Mouse (Mus musculus): ENCODE measurements around the gene Rps6ka5. TPM values are rescaled to one million over a fixed set of nuclear protein-coding genes. Genes with fewer than 3 reads are reported as not detected.

The Rps6ka5 gene
- polyA plus RNA-seq, 1 experiment from 2014 or later: 1.6 TPM

DNA sequence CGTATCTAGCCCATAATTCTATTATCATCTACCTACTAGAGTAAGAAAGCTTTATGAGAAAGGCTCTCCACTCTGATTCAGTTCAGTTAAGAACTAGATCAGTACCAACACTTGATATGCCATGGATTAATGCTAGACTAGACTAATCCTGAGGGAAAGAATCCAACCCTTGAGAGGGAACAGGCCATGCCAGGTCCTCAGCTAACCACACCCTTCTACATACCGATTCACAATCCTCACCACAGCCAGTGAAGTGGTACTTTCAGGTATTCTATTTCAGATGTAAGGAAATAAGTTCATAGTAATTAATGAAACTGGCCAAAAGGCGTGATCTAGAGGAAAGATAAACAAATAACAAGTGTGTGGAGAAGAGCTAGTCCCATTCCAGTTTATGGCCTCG is 70.8 kb downstream of the Rps6ka5 start:
- no peaks in the 10 kb centered on the region; the same call in 1 of the 2 replicates for H3K4me1 ChIP-seq (ENCODE audit: control insufficient read depth, low read depth, low read length)
- H3K4me3 ChIP-seq (ENCODE audit: low read depth, low read length): no peak overlapping the region
- H3K9ac ChIP-seq (ENCODE audit: low read depth, low read length): no peak overlapping the region
- H3K27ac ChIP-seq (ENCODE audit: low read length): no peak overlapping the region
- no peaks in the 10 kb centered on the region for H3K27me3 ChIP-seq (ENCODE audit: control insufficient read depth, insufficient read depth, low read depth, low read length)
- no peaks in the 10 kb centered on the region for H3K9me3 ChIP-seq (replicated peaks; ENCODE audit: control insufficient read depth, low read length)
- no peak overlapping the region for H3K4me2 ChIP-seq (ENCODE audit: low read depth, low read length)
- 62% methylated on average over 4 of the region's 4 CpGs for WGBS (ENCODE audit: insufficient replicate concordance)
- no peak for ATAC-seq (ENCODE audit: low read depth)
- H3K36me3 ChIP-seq (ENCODE audit: control insufficient read depth, insufficient read depth): no peaks in the 10 kb centered on the region

DNA sequence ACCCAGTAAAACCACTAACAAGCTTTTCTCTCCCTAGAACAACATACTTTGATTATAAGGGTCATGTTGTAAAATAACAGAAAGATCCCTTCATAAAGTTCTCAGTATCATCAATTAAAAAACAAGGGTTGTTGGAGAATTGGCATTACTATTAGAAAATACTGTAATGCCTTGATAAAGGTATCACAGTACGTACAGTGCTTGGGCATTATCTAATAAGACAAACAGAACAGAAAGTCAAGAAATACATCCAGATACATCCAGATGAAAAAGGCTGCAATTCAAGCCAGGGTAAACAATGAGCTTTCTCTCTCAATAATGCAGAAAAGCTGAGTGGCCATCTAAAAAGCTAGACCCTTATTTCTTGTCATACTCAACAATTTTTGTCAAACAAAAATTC is 84.8 kb downstream of the Rps6ka5 start:
- Histone ChIP-seq H3K9ac (ENCODE audit: low read depth, low read length) (no peak overlapping the region), H3K4me1 (ENCODE audit: control insufficient read depth, low read depth, low read length) (no peaks in the 10 kb centered on the region), H3K27ac (ENCODE audit: low read length) (no peak overlapping the region), H3K4me3 (ENCODE audit: low read depth, low read length) (no peak overlapping the region), H3K36me3 (ENCODE audit: control insufficient read depth, insufficient read depth) (no peaks in the 10 kb centered on the region), H3K4me2 (ENCODE audit: low read depth, low read length) (no peak overlapping the region), H3K9me3 (replicated peaks; ENCODE audit: control insufficient read depth, low read length) (no peaks in the 10 kb centered on the region), H3K27me3 (ENCODE audit: control insufficient read depth, insufficient read depth, low read depth, low read length) (no peaks in the 10 kb centered on the region)
- ATAC-seq (ENCODE audit: low read depth): no peak
- WGBS (ENCODE audit: insufficient replicate concordance): 30% methylated on average over 1 of the region's 1 CpGs

DNA sequence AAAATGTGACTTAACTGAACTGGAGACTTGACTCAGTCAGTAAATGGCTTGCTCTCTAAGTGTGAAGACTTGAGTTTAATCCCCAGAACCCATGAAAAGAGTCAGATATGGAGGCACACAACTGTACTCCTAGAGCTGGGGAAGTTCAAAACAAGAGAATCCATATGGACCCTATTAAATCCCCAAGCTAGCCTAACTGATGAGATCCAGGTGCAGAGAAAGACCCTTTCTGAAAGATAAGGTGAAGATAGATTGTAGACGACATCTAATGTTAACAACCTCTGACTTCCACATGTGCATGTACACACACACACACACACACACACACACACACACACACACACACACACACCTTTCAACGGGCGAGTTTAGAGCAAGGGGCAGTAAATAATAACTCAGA is 86.1 kb downstream of the Rps6ka5 start:
- no peak overlapping the region for H3K4me3 ChIP-seq (ENCODE audit: low read depth, low read length)
- H3K9me3 ChIP-seq (replicated peaks; ENCODE audit: control insufficient read depth, low read length): no peaks in the 10 kb centered on the region
- 58% methylated on average over 3 of the region's 3 CpGs for WGBS (ENCODE audit: insufficient replicate concordance)
- no peak overlapping the region for H3K27ac ChIP-seq (ENCODE audit: low read length)
- H3K4me1 ChIP-seq (ENCODE audit: control insufficient read depth, low read depth, low read length): no peaks in the 10 kb centered on the region
- H3K4me2 ChIP-seq (ENCODE audit: low read depth, low read length): no peak overlapping the region
- ATAC-seq (ENCODE audit: low read depth): no peak
- no peaks in the 10 kb centered on the region for H3K27me3 ChIP-seq (ENCODE audit: control insufficient read depth, insufficient read depth, low read depth, low read length)
- H3K9ac ChIP-seq (ENCODE audit: low read depth, low read length): no peak overlapping the region
- no peaks in the 10 kb centered on the region for H3K36me3 ChIP-seq (ENCODE audit: control insufficient read depth, insufficient read depth)

GRCm38 (mm10) chr12:100639680-100640079 is 87.1 kb downstream of the Rps6ka5 start:
- H3K9me3 ChIP-seq (replicated peaks; ENCODE audit: control insufficient read depth, low read length): no peaks in the 10 kb centered on the region
- no peaks in the 10 kb centered on the region for H3K36me3 ChIP-seq (ENCODE audit: control insufficient read depth, insufficient read depth)
- no peak overlapping the region for H3K4me3 ChIP-seq (ENCODE audit: low read depth, low read length)
- H3K27ac ChIP-seq (ENCODE audit: low read length): no peak overlapping the region
- H3K27me3 ChIP-seq (ENCODE audit: control insufficient read depth, insufficient read depth, low read depth, low read length): no peaks in the 10 kb centered on the region
- no peak overlapping the region for H3K9ac ChIP-seq (ENCODE audit: low read depth, low read length)
- ATAC-seq (ENCODE audit: low read depth): no peak
- no peak overlapping the region for H3K4me2 ChIP-seq (ENCODE audit: low read depth, low read length)
- WGBS (ENCODE audit: insufficient replicate concordance): 32% methylated on average over 7 of the region's 7 CpGs
- H3K4me1 ChIP-seq (ENCODE audit: control insufficient read depth, low read depth, low read length): no peaks in the 10 kb centered on the region

GRCm38 (mm10) chr12:100637886-100638285 is 88.9 kb downstream of the Rps6ka5 start:
- WGBS (ENCODE audit: insufficient replicate concordance): 76% methylated on average over 8 of the region's 8 CpGs
- Histone ChIP-seq H3K27ac (ENCODE audit: low read length) (no peak overlapping the region), H3K9me3 (replicated peaks; ENCODE audit: control insufficient read depth, low read length) (no peaks in the 10 kb centered on the region), H3K9ac (ENCODE audit: low read depth, low read length) (no peak overlapping the region), H3K36me3 (ENCODE audit: control insufficient read depth, insufficient read depth) (no peaks in the 10 kb centered on the region), H3K4me1 (ENCODE audit: control insufficient read depth, low read depth, low read length) (no peaks in the 10 kb centered on the region), H3K27me3 (ENCODE audit: control insufficient read depth, insufficient read depth, low read depth, low read length) (no peaks in the 10 kb centered on the region), H3K4me3 (ENCODE audit: low read depth, low read length) (no peak overlapping the region), H3K4me2 (ENCODE audit: low read depth, low read length) (no peak overlapping the region)
- ATAC-seq (ENCODE audit: low read depth): no peak

DNA sequence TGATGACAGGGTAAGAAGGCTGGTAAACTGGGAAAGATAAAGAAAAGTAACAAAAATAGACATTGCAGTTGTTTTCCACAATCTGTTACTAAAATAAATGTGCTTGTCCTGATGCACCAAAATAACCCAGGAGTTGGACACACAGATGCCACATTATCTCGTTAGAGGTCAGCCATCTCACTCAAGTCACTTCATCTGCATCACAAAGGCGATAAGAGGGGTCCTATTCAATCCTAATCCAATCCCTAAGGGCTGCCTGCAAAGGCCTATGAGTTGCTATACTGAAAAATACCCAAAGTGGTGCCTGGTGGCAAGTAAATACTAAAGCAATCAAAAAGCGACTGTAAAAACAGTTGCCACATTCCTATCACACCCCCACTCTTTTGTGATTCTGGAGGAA is 90.0 kb downstream of the Rps6ka5 start:
- Histone ChIP-seq H3K4me2 (ENCODE audit: low read depth, low read length) (no peak overlapping the region), H3K27ac (ENCODE audit: low read length) (no peak overlapping the region), H3K4me1 (ENCODE audit: control insufficient read depth, low read depth, low read length) (no peaks in the 10 kb centered on the region), H3K27me3 (ENCODE audit: control insufficient read depth, insufficient read depth, low read depth, low read length) (no peaks in the 10 kb centered on the region), H3K9ac (ENCODE audit: low read depth, low read length) (no peak overlapping the region), H3K9me3 (replicated peaks; ENCODE audit: control insufficient read depth, low read length) (no peaks in the 10 kb centered on the region), H3K4me3 (ENCODE audit: low read depth, low read length) (no peak overlapping the region), H3K36me3 (ENCODE audit: control insufficient read depth, insufficient read depth) (no peaks in the 10 kb centered on the region)
- no peak for ATAC-seq (ENCODE audit: low read depth)
- WGBS (ENCODE audit: insufficient replicate concordance): 50% methylated on average over 3 of the region's 3 CpGs

DNA sequence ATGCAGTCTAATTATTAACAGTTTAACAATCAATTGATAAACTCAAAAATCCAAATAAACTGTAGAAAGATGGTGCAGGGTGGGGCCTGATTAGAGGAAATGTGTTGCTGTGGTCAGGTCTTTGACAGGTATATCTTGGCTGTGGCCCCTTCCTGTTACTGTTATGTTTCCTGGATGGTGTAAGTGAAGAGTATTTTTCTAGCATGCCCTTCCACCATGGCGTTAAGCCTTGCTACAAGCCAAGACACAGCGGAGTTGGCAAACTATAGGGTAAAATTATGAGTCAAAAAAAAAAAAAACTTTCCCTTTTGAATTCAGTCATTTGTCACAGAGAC is 90.5 kb downstream of the Rps6ka5 start:
- 30% methylated on average over 2 of the region's 2 CpGs for WGBS (ENCODE audit: insufficient replicate concordance)
- Histone ChIP-seq H3K36me3 (ENCODE audit: control insufficient read depth, insufficient read depth) (no peaks in the 10 kb centered on the region), H3K27me3 (ENCODE audit: control insufficient read depth, insufficient read depth, low read depth, low read length) (no peaks in the 10 kb centered on the region), H3K9me3 (replicated peaks; ENCODE audit: control insufficient read depth, low read length) (no peaks in the 10 kb centered on the region), H3K27ac (ENCODE audit: low read length) (no peak overlapping the region), H3K4me3 (ENCODE audit: low read depth, low read length) (no peak overlapping the region), H3K4me1 (ENCODE audit: control insufficient read depth, low read depth, low read length) (no peaks in the 10 kb centered on the region), H3K9ac (ENCODE audit: low read depth, low read length) (no peak overlapping the region), H3K4me2 (ENCODE audit: low read depth, low read length) (no peak overlapping the region)
- no peak for ATAC-seq (ENCODE audit: low read depth)

GRCm38 (mm10) chr12:100635601-100636298 is 91.0 kb downstream of the Rps6ka5 start:
- no peak for ATAC-seq (ENCODE audit: low read depth)
- Histone ChIP-seq H3K27ac (ENCODE audit: low read length) (no peak overlapping the region), H3K9me3 (replicated peaks; ENCODE audit: control insufficient read depth, low read length) (no peaks in the 10 kb centered on the region), H3K9ac (ENCODE audit: low read depth, low read length) (no peak overlapping the region), H3K4me1 (ENCODE audit: control insufficient read depth, low read depth, low read length) (no peaks in the 10 kb centered on the region), H3K4me3 (ENCODE audit: low read depth, low read length) (no peak overlapping the region), H3K36me3 (ENCODE audit: control insufficient read depth, insufficient read depth) (no peaks in the 10 kb centered on the region), H3K27me3 (ENCODE audit: control insufficient read depth, insufficient read depth, low read depth, low read length) (no peaks in the 10 kb centered on the region), H3K4me2 (ENCODE audit: low read depth, low read length) (no peak overlapping the region)
- 53% methylated on average over 6 of the region's 6 CpGs for WGBS (ENCODE audit: insufficient replicate concordance)

- no peaks in the 10 kb centered on the region for H3K4me1 ChIP-seq (ENCODE audit: control insufficient read depth, low read depth, low read length)
- ATAC-seq (ENCODE audit: low read depth): no peak
- WGBS (ENCODE audit: insufficient replicate concordance): 66% methylated on average over 3 of the region's 3 CpGs
Measured at GRCm38 (mm10) chr12:100633231-100633630, 93.6 kb downstream of the Rps6ka5 start.

More at GRCm38 (mm10) chr12:100633231-100633630, 93.6 kb downstream of the Rps6ka5 start:
- Histone ChIP-seq H3K9me3 (replicated peaks; ENCODE audit: control insufficient read depth, low read length) (no peaks in the 10 kb centered on the region), H3K4me2 (ENCODE audit: low read depth, low read length) (no peak overlapping the region), H3K27ac (ENCODE audit: low read length) (no peak overlapping the region), H3K9ac (ENCODE audit: low read depth, low read length) (no peak overlapping the region), H3K36me3 (ENCODE audit: control insufficient read depth, insufficient read depth) (no peaks in the 10 kb centered on the region), H3K27me3 (ENCODE audit: control insufficient read depth, insufficient read depth, low read depth, low read length) (no peaks in the 10 kb centered on the region), H3K4me3 (ENCODE audit: low read depth, low read length) (no peak overlapping the region)
